Mouse (Mus musculus): ENCODE results near the gene Creb1.
"Not testable (repeated sequence)": the region's sequence is repeated elsewhere in the genome, so short reads cannot be mapped to it uniquely, and the experiment has no call there.

Gene Creb1

GRCm38 (mm10) chr1:64621116-64621515, 88.7 kb downstream of the Creb1 start:
- DNase-seq = no peak

- DNase-seq = no peak
Observed at GRCm38 (mm10) chr1:64623558-64624435, 91.4 kb downstream of the Creb1 start.

GRCm38 (mm10) chr1:64625214-64625613, 92.8 kb downstream of the Creb1 start:
- DNase-seq = no peak

GRCm38 (mm10) chr1:64631526-64631925, 99.1 kb downstream of the Creb1 start:
- DNase-seq = no peak

- DNase-seq = no peak
Observed at GRCm38 (mm10) chr1:64633237-64633636, 100.8 kb downstream of the Creb1 start.

- no peak for DNase-seq
Observed at GRCm38 (mm10) chr1:64635624-64636023, 103.2 kb downstream of the Creb1 start.

- no peak for DNase-seq
Observed at GRCm38 (mm10) chr1:64639279-64639678, 106.8 kb downstream of the Creb1 start.

GRCm38 (mm10) chr1:64641069-64641468, 108.6 kb downstream of the Creb1 start:
- DNase-seq = no peak

GRCm38 (mm10) chr1:64642541-64642940, 110.1 kb downstream of the Creb1 start:
- not testable (repeated sequence) for DNase-seq

GRCm38 (mm10) chr1:64644513-64644912, 112.1 kb downstream of the Creb1 start:
- DNase-seq = no peak

GRCm38 (mm10) chr1:64649362-64650124, 117.1 kb downstream of the Creb1 start:
- DNase-seq = no peak

GRCm38 (mm10) chr1:64653701-64654100, 121.3 kb downstream of the Creb1 start:
- no peak for DNase-seq
